Mouse (Mus musculus): ENCODE measurements around the gene Prmt7. TPM values are rescaled to one million over a fixed set of nuclear protein-coding genes. Genes with fewer than 3 reads are reported as not detected.
"Not testable (repeated sequence)": the region's sequence is repeated elsewhere in the genome, so short reads cannot be mapped to it uniquely, and the experiment has no call there.

Gene Prmt7
- polyA plus RNA-seq, 1 experiment from 2014 or later: 43.8 TPM

GRCm38 (mm10) chr8:106199596-106199995, 11.1 kb upstream of the Prmt7 start:
- peaks cover 13% of the 10 kb centered on the region; the same call in 1 of the 2 replicates for H3K36me3 ChIP-seq (ENCODE audit: control insufficient read depth, insufficient read depth, low read length)
- not testable (repeated sequence) for ATAC-seq (ENCODE audit: insufficient read depth, low FRiP score)

GRCm38 (mm10) chr8:106210035-106210731, 553 bp upstream of the Prmt7 start:
- Histone ChIP-seq H3K9me3 (replicated peaks; ENCODE audit: control insufficient read depth, low read length) (no peaks in the 10 kb centered on the region), H3K9ac (ENCODE audit: low read length) (peak overlapping the region; percentile 95), H3K27ac (ENCODE audit: low read length) (peak overlapping the region; percentile 89), H3K4me2 (ENCODE audit: low read depth, low read length) (peak overlapping the region; percentile 85), H3K36me3 (ENCODE audit: control insufficient read depth, insufficient read depth, low read length) (peaks cover 6% of the 10 kb centered on the region; the same call in 1 of the 2 replicates), H3K4me3 (replicated peaks; ENCODE audit: low read length) (peak overlapping the region; percentile 96), H3K4me1 (ENCODE audit: control insufficient read depth, insufficient read depth, low read length) (peaks cover 8% of the 10 kb centered on the region), H3K27me3 (ENCODE audit: control insufficient read depth, insufficient read depth, low read length) (no peaks in the 10 kb centered on the region)
- WGBS: under 1% methylated on average over 35 of the region's 35 CpGs
- peak; percentile 48 for ATAC-seq (ENCODE audit: insufficient read depth, low FRiP score)

More at GRCm38 (mm10) chr8:106199596-106199995, 11.1 kb upstream of the Prmt7 start:
- not testable (repeated sequence) for H3K27me3 ChIP-seq (ENCODE audit: control insufficient read depth, insufficient read depth, low read length); H3K27ac ChIP-seq (ENCODE audit: low read length); H3K4me1 ChIP-seq (ENCODE audit: control insufficient read depth, insufficient read depth, low read length); H3K9ac ChIP-seq (ENCODE audit: low read length); H3K4me3 ChIP-seq (replicated peaks; ENCODE audit: low read length); H3K4me2 ChIP-seq (ENCODE audit: low read depth, low read length); H3K9me3 ChIP-seq (replicated peaks; ENCODE audit: control insufficient read depth, low read length)
- WGBS: 79% methylated on average over 3 of the region's 3 CpGs

- WGBS: 4% methylated on average over 13 of the region's 13 CpGs
- peaks cover 8% of the 10 kb centered on the region for H3K4me1 ChIP-seq (ENCODE audit: control insufficient read depth, insufficient read depth, low read length)
- H3K27me3 ChIP-seq (ENCODE audit: control insufficient read depth, insufficient read depth, low read length): no peaks in the 10 kb centered on the region
- peak overlapping the region; percentile 89 for H3K27ac ChIP-seq (ENCODE audit: low read length)
- H3K9me3 ChIP-seq (replicated peaks; ENCODE audit: control insufficient read depth, low read length): no peaks in the 10 kb centered on the region
- no peak for ATAC-seq (ENCODE audit: insufficient read depth, low FRiP score)
- H3K36me3 ChIP-seq (ENCODE audit: control insufficient read depth, insufficient read depth, low read length): peaks cover 6% of the 10 kb centered on the region; the same call in 1 of the 2 replicates
- peak overlapping the region; percentile 95 for H3K9ac ChIP-seq (ENCODE audit: low read length)
- peak overlapping the region; percentile 83 for H3K4me2 ChIP-seq (ENCODE audit: low read depth, low read length)
- H3K4me3 ChIP-seq (replicated peaks; ENCODE audit: low read length): peak overlapping the region; percentile 96
These were observed 685 bp downstream of the Prmt7 start for GRCm38 (mm10) chr8:106211421-106211820.

- Histone ChIP-seq H3K4me1 (ENCODE audit: control insufficient read depth, insufficient read depth, low read length) (peaks cover 8% of the 10 kb centered on the region), H3K27me3 (ENCODE audit: control insufficient read depth, insufficient read depth, low read length) (no peaks in the 10 kb centered on the region), H3K4me3 (replicated peaks; ENCODE audit: low read length) (no peak overlapping the region), H3K9me3 (replicated peaks; ENCODE audit: control insufficient read depth, low read length) (no peaks in the 10 kb centered on the region), H3K27ac (ENCODE audit: low read length) (no peak overlapping the region), H3K4me2 (ENCODE audit: low read depth, low read length) (no peak overlapping the region), H3K36me3 (ENCODE audit: control insufficient read depth, insufficient read depth, low read length) (peaks cover 10% of the 10 kb centered on the region; the same call in 1 of the 2 replicates), H3K9ac (ENCODE audit: low read length) (no peak overlapping the region)
- ATAC-seq (ENCODE audit: insufficient read depth, low FRiP score): no peak
- 90% methylated on average over 3 of the region's 3 CpGs for WGBS
These were observed 3.2 kb downstream of the Prmt7 start for GRCm38 (mm10) chr8:106213959-106214358.

GRCm38 (mm10) chr8:106219620-106220019, 8.9 kb downstream of the Prmt7 start:
- Histone ChIP-seq H3K9me3 (replicated peaks; ENCODE audit: control insufficient read depth, low read length) (no peaks in the 10 kb centered on the region), H3K36me3 (ENCODE audit: control insufficient read depth, insufficient read depth, low read length) (peaks cover 13% of the 10 kb centered on the region), H3K4me2 (ENCODE audit: low read depth, low read length) (no peak overlapping the region)

GRCm38 (mm10) chr8:106226589-106226988, 15.9 kb downstream of the Prmt7 start:
- Histone ChIP-seq H3K9ac (ENCODE audit: low read length) (peak overlapping the region; percentile 35; the same call in 1 of the 2 replicates), H3K27ac (ENCODE audit: low read length) (no peak overlapping the region), H3K4me1 (ENCODE audit: control insufficient read depth, insufficient read depth, low read length) (no peaks in the 10 kb centered on the region), H3K36me3 (ENCODE audit: control insufficient read depth, insufficient read depth, low read length) (no peaks in the 10 kb centered on the region), H3K9me3 (replicated peaks; ENCODE audit: control insufficient read depth, low read length) (no peaks in the 10 kb centered on the region), H3K27me3 (ENCODE audit: control insufficient read depth, insufficient read depth, low read length) (no peaks in the 10 kb centered on the region), H3K4me3 (replicated peaks; ENCODE audit: low read length) (no peak overlapping the region), H3K4me2 (ENCODE audit: low read depth, low read length) (no peak overlapping the region)
- ATAC-seq (ENCODE audit: insufficient read depth, low FRiP score): no peak
- 44% methylated on average over 9 of the region's 9 CpGs for WGBS

More at GRCm38 (mm10) chr8:106219620-106220019, 8.9 kb downstream of the Prmt7 start:
- Histone ChIP-seq H3K27ac (ENCODE audit: low read length) (no peak overlapping the region), H3K27me3 (ENCODE audit: control insufficient read depth, insufficient read depth, low read length) (no peaks in the 10 kb centered on the region), H3K9ac (ENCODE audit: low read length) (no peak overlapping the region), H3K4me3 (replicated peaks; ENCODE audit: low read length) (no peak overlapping the region), H3K4me1 (ENCODE audit: control insufficient read depth, insufficient read depth, low read length) (no peaks in the 10 kb centered on the region)
- 87% methylated on average over 3 of the region's 3 CpGs for WGBS
- no peak for ATAC-seq (ENCODE audit: insufficient read depth, low FRiP score)

- 87% methylated on average over 7 of the region's 7 CpGs for WGBS
- Histone ChIP-seq H3K27me3 (ENCODE audit: control insufficient read depth, insufficient read depth, low read length) (no peaks in the 10 kb centered on the region), H3K4me1 (ENCODE audit: control insufficient read depth, insufficient read depth, low read length) (no peaks in the 10 kb centered on the region), H3K9me3 (replicated peaks; ENCODE audit: control insufficient read depth, low read length) (no peaks in the 10 kb centered on the region), H3K9ac (ENCODE audit: low read length) (no peak overlapping the region), H3K4me3 (replicated peaks; ENCODE audit: low read length) (no peak overlapping the region), H3K36me3 (ENCODE audit: control insufficient read depth, insufficient read depth, low read length) (no peaks in the 10 kb centered on the region), H3K27ac (ENCODE audit: low read length) (no peak overlapping the region), H3K4me2 (ENCODE audit: low read depth, low read length) (no peak overlapping the region)
- no peak for ATAC-seq (ENCODE audit: insufficient read depth, low FRiP score)
These were observed 20.8 kb downstream of the Prmt7 start for GRCm38 (mm10) chr8:106231536-106231935.

GRCm38 (mm10) chr8:106232751-106233150, 22.0 kb downstream of the Prmt7 start:
- Histone ChIP-seq H3K27me3 (ENCODE audit: control insufficient read depth, insufficient read depth, low read length) (no peaks in the 10 kb centered on the region), H3K36me3 (ENCODE audit: control insufficient read depth, insufficient read depth, low read length) (0 out of 2 replicates have a peak, but pooled peaks cover 5% of the 10 kb centered on the region), H3K4me1 (ENCODE audit: control insufficient read depth, insufficient read depth, low read length) (no peaks in the 10 kb centered on the region), H3K4me3 (replicated peaks; ENCODE audit: low read length) (no peak overlapping the region), H3K9me3 (replicated peaks; ENCODE audit: control insufficient read depth, low read length) (no peaks in the 10 kb centered on the region), H3K9ac (ENCODE audit: low read length) (no peak overlapping the region), H3K4me2 (ENCODE audit: low read depth, low read length) (no peak overlapping the region), H3K27ac (ENCODE audit: low read length) (no peak overlapping the region)
- no peak for ATAC-seq (ENCODE audit: insufficient read depth, low FRiP score)
- 74% methylated on average over 3 of the region's 3 CpGs for WGBS

- H3K36me3 ChIP-seq (ENCODE audit: control insufficient read depth, insufficient read depth, low read length): 0 out of 2 replicates have a peak, but pooled peaks cover 5% of the 10 kb centered on the region
- no peaks in the 10 kb centered on the region for H3K4me1 ChIP-seq (ENCODE audit: control insufficient read depth, insufficient read depth, low read length)
- WGBS: 77% methylated on average over 17 of the region's 17 CpGs
These were observed 24.0 kb downstream of the Prmt7 start for GRCm38 (mm10) chr8:106234567-106235261.

More at GRCm38 (mm10) chr8:106234567-106235261, 24.0 kb downstream of the Prmt7 start:
- Histone ChIP-seq H3K27ac (ENCODE audit: low read length) (no peak overlapping the region), H3K9ac (ENCODE audit: low read length) (no peak overlapping the region), H3K4me2 (ENCODE audit: low read depth, low read length) (no peak overlapping the region), H3K4me3 (replicated peaks; ENCODE audit: low read length) (no peak overlapping the region), H3K27me3 (ENCODE audit: control insufficient read depth, insufficient read depth, low read length) (no peaks in the 10 kb centered on the region), H3K9me3 (replicated peaks; ENCODE audit: control insufficient read depth, low read length) (no peaks in the 10 kb centered on the region)
- ATAC-seq (ENCODE audit: insufficient read depth, low FRiP score): peak; percentile 56; the same call in 1 of the 2 replicates

All from stomach, embryonic 16.5 days (tissue).